Mouse (Mus musculus) ES-E14 (cell line): ENCODE data around the gene Hoxd10. TPM values are rescaled to one million over a fixed set of nuclear protein-coding genes. Genes with fewer than 3 reads are reported as not detected.

ENCODE experiments used
- DNase-seq: peaks from one replicate; pipeline ENCODE4 v3.0.0-alpha.2; 2013; ENCODE audit warnings: low read depth, low spot score
- H3K27ac ChIP-seq: 2 replicates; pipeline ENCODE4 v1.5.1; 2012; ENCODE audit warnings: low read depth, mild to moderate bottlenecking, low read length, moderate library complexity, mixed read lengths; ENCODE audit not compliant: poor library complexity, insufficient read depth, severe bottlenecking
- H3K36me3 ChIP-seq: 2 replicates; pipeline ENCODE4 v1.6.1; 2012; ENCODE audit warnings: mild to moderate bottlenecking, low read length, moderate library complexity, mixed read lengths; ENCODE audit not compliant: control insufficient read depth, poor library complexity, insufficient read depth, severe bottlenecking
- H3K4me1 ChIP-seq, 2 experiments: fragments of 150-350 bp in 1 of 2; sonication (generic) in 1 of 2; 2 replicates each; pipeline ENCODE4 v1.6.1; 2012; ENCODE audit warnings: low read length in 2 of 2, mild to moderate bottlenecking in 1 of 2, mixed read lengths in 1 of 2; ENCODE audit not compliant: control insufficient read depth in 2 of 2, insufficient read depth in 2 of 2, poor library complexity in 1 of 2
- H3K4me3 ChIP-seq, 2 experiments: fragments of 150-350 bp in 1 of 2; sonication (generic) in 1 of 2; 2 replicates each; pipeline ENCODE4 v1.5.1; 2012; ENCODE audit warnings: low read length in 2 of 2, low read depth in 1 of 2, mild to moderate bottlenecking in 1 of 2, mixed read lengths in 1 of 2; ENCODE audit not compliant: insufficient read depth in 1 of 2, poor library complexity in 1 of 2, severe bottlenecking in 1 of 2
- H3K9ac ChIP-seq: 2 replicates; pipeline ENCODE4 v1.6.1; 2012; ENCODE audit warnings: low read depth, mild to moderate bottlenecking, low read length, mixed read lengths; ENCODE audit not compliant: poor library complexity, insufficient read depth, severe bottlenecking
- H3K9me3 ChIP-seq: fragments of 150-350 bp; sonication (generic); 2 replicates; pipeline ENCODE4 v1.6.1; 2012; ENCODE audit warnings: low read depth, mild to moderate bottlenecking, low read length; ENCODE audit not compliant: control insufficient read depth, insufficient read depth
- CHD2 ChIP-seq: IDR thresholded peaks from 2 replicates; pipeline ENCODE4 v1.6.1; 2014; ENCODE audit warnings: mild to moderate bottlenecking, low read depth, low read length, inconsistent platforms
- HCFC1 ChIP-seq: IDR thresholded peaks from 2 replicates; pipeline ENCODE4 v1.6.1; 2012; ENCODE audit warnings: low read length, inconsistent platforms, borderline replicate concordance; ENCODE audit not compliant: insufficient read depth
- MAFK ChIP-seq: IDR thresholded peaks from 2 replicates; pipeline ENCODE4 v1.6.1; 2014; ENCODE audit warnings: mild to moderate bottlenecking, low read depth, low read length, inconsistent platforms; ENCODE audit not compliant: insufficient read depth
- ZC3H11A ChIP-seq: IDR thresholded peaks from 2 replicates; pipeline ENCODE4 v1.6.1; 2012; ENCODE audit warnings: low read depth, mild to moderate bottlenecking, inconsistent platforms, low read length, borderline replicate concordance
- ZNF384 ChIP-seq: IDR thresholded peaks from 2 replicates; pipeline ENCODE4 v1.6.1; 2012; ENCODE audit warnings: low read depth, low read length, inconsistent platforms
- in situ Hi-C, 2 experiments: fragments of 600-800 bp; cut with MboI; formaldehyde crosslinking; loops; one replicate each; pipeline ENCODE4 v1.15.1; 2025; ENCODE audit warnings: low sequenced_read_pairs in 2 of 2, inconsistent platforms in 1 of 2; ENCODE audit not compliant: unreplicated experiment in 2 of 2
- total RNA-seq: library from RNA; depleted of rRNA; stranded (reverse); fragments of 300-350 nt; gene quantifications from 2 replicates; pipeline ENCODE4 v1.2.3, GENCODE M21; 2012

Hoxd10 gene
- total RNA-seq, 1 experiment, result 0.40 TPM

GRCm38 (mm10) chr2:74663291-74663925 is 28.3 kb upstream of the Hoxd10 start:
- H3K4me1 ChIP-seq, result peaks cover 0 to 2% of the 10 kb centered on the region in 2 experiments; a peak in 1 of 4 replicates
- H3K27ac ChIP-seq, result no peak overlapping the region
- no peak overlapping the region for H3K4me3 ChIP-seq
- in situ Hi-C loops, result loop anchor here (10.0 to 25.0 kb wide), 3 partner anchors 601 to 1389 kb away; partner anchors contain the start of gene Sp9 (in 1 of the 2)
- H3K9ac ChIP-seq, result no peak overlapping the region
- no peaks in the 10 kb centered on the region for H3K36me3 ChIP-seq
- TF ChIP-seq HCFC1, result no peak
- TF ChIP-seq ZNF384, result no peak
- TF ChIP-seq MAFK, result no peak
- no peak for TF ChIP-seq ZC3H11A
- no peak for TF ChIP-seq CHD2
- no peaks in the 10 kb centered on the region for H3K9me3 ChIP-seq
- DNase-seq, result no peak

- peaks cover 0 to 3% of the 10 kb centered on the region in 2 experiments; a peak in 1 of 4 replicates for H3K4me1 ChIP-seq
- no peaks in the 10 kb centered on the region for H3K36me3 ChIP-seq
- no peak overlapping the region for H3K9ac ChIP-seq
- H3K4me3 ChIP-seq, result no peak overlapping the region
- no peak overlapping the region for H3K27ac ChIP-seq
- TF ChIP-seq ZC3H11A (no peak), ZNF384 (no peak), MAFK (no peak), CHD2 (no peak), HCFC1 (no peak)
- no peak for DNase-seq
- in situ Hi-C loops, result loop anchor here (10.0 to 25.0 kb wide), 3 partner anchors 604 to 1392 kb away; partner anchors contain the start of gene Sp9 (in 1 of the 2)
- H3K9me3 ChIP-seq, result no peaks in the 10 kb centered on the region
These were observed 25.3 kb upstream of the Hoxd10 start for GRCm38 (mm10) chr2:74666411-74666810.

- no peak for DNase-seq
- no peaks in the 10 kb centered on the region for H3K36me3 ChIP-seq
These were observed 24.4 kb upstream of the Hoxd10 start for GRCm38 (mm10) chr2:74667191-74667841.

GRCm38 (mm10) chr2:74667842-74668357 is 23.8 kb upstream of the Hoxd10 start, which contains the start of gene Hoxd13:
Gene Hoxd13 (plus strand): TSS chr2:74668310.
- in situ Hi-C loops, result loop anchor here (10.0 to 25.0 kb wide), 3 partner anchors 606 to 1393 kb away; partner anchors contain the start of gene Sp9 (in 1 of the 2)
- Histone ChIP-seq H3K27ac (no peak within 1 kb of the TSS), H3K36me3 (no peaks in the 10 kb centered on the region), H3K4me3 (peak within 1 kb of the TSS; percentile 39 to 65; a peak in 3 of 4 replicates), H3K4me1 (peaks cover 0 to 3% of the 10 kb centered on the region in 2 experiments; a peak in 1 of 4 replicates), H3K9me3 (no peaks in the 10 kb centered on the region), H3K9ac (peak within 1 kb of the TSS; percentile 68)
- no peak for TF ChIP-seq CHD2
- no peak for TF ChIP-seq ZC3H11A
- TF ChIP-seq MAFK, result no peak
- TF ChIP-seq ZNF384, result no peak
- DNase-seq, result no peak

More at GRCm38 (mm10) chr2:74667191-74667841, 24.4 kb upstream of the Hoxd10 start:
- Histone ChIP-seq H3K9me3 (no peaks in the 10 kb centered on the region), H3K27ac (no peak overlapping the region), H3K9ac (no peak overlapping the region), H3K4me1 (peaks cover 0 to 3% of the 10 kb centered on the region in 2 experiments; a peak in 1 of 4 replicates), H3K4me3 (0 out of 4 replicates have a peak overlapping the region, but pooled peaks of 1 of the 2 experiments have one; percentile 10)
- TF ChIP-seq MAFK (no peak), HCFC1 (no peak), ZNF384 (no peak)
- in situ Hi-C loops, result loop anchor here (10.0 to 25.0 kb wide), 3 partner anchors 605 to 1393 kb away; partner anchors contain the start of gene Sp9 (in 1 of the 2)
